Mouse (Mus musculus): ENCODE measurements around the gene Cdkn1c. TPM values are rescaled to one million over a fixed set of nuclear protein-coding genes. Genes with fewer than 3 reads are reported as not detected.

Gene Cdkn1c
- total RNA-seq, 2 experiments from 2014 or later: 35.8 to 44.2 TPM

DNA sequence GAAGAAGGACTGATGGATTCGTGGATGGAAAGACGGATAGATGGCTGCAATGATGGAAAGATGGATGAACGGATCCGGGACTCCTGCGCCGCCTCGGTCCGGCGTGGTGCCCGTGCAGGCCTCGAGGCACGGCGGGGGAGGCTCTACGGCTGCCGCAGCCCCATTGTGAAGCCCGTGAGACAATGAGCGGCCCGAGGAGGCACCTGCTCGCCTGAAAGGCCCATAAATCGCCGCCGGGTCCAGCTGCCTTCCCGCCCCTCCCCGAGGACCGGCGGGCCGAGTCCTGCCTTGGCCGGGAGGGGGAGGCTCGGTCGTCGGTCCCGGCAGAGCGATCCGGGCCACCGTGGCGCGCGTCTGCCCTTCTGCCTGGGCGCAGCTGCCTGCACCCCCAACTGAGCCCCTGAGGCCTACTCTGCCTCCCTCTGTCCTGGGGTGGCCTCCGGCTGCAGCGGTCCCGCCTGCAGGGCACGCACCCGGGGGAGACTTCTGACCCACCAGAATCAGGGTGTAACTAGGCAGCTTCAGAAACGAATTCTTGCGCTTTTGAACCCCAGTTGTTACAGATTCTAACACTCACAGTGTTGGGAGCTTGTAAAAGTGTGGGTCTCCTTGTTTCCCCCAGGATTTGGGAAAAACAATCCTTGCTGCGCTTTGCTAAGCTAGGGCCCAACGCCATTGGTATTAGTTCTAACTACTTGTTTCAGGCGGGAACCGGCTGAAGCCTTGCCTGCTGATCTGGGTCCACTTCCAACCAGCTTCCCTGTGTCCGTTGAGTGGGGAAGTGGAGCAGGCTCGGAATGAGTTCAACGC lies 15.0 kb downstream of the Cdkn1c start:
- intact Hi-C loops (cut with DNase I): no loop called here
- DNase-seq (ENCODE audit: low spot score): no peak

GRCm38 (mm10) chr7:143444955-143445648 lies 15.7 kb downstream of the Cdkn1c start:
- intact Hi-C loops (cut with DNase I): no loop called here

GRCm38 (mm10) chr7:143444580-143444954 lies 16.3 kb downstream of the Cdkn1c start:
- intact Hi-C loops (cut with DNase I): no loop called here
- no peak for DNase-seq (ENCODE audit: low spot score)

More at GRCm38 (mm10) chr7:143444955-143445648, 15.7 kb downstream of the Cdkn1c start:
- DNase-seq (ENCODE audit: low spot score): no peak

DNA sequence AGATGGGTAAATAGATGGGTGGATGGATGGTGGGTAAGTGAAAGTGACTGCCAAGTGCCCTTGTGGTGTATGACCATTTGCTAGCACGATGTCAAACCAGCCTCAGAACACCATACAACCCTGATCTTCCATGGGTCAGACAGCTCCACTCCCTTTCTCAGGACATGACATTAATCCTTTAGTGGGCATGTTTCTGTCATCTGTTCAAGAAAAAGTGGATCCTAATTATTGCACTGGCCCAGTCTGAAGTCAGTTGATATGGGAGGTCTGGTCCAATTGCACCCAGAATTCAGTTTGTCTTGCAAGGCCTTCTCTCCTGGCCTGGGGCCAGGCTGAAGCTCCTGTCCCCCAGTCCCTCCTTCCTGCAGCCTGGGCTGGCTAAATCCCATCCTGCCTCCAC lies 21.9 kb downstream of the Cdkn1c start:
- intact Hi-C loops (cut with DNase I): no loop called here
- DNase-seq (ENCODE audit: low spot score): no peak

DNA sequence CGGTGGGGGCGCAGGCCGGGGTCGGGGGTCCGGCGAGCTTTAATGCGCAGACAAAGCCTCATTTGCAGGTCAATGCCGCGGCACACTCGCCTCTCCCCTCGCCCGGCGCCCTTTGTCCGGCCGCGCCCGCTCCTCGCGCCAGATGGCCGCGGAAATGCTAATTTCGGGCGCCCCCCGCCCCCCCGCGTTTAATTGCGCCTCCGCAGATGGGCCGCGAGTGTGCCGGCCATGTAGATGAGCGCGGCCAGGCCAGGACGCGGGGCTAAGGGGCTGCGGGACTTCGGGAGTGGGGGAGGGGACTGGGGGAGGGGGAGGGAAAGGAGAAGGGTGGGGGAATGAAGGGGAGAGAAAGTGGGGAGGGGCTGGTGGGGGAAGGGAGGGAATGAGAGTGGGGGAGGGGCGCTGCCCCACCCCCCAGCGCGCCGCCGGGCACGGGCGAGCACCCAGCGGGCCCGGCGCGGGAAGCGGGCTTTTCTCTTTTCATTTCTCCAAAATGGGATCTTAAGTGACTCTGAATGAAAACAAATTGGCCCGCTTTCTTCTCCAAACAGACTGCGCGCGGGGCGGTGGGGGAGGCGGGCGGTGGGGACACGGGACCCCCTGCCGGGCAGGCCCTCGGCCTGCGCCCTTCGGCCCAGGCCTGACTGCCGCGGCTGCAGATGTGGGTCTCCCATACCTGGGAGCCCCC lies 22.8 kb downstream of the Cdkn1c start:
- DNase-seq (ENCODE audit: low spot score): no peak
- intact Hi-C loops (cut with DNase I): no loop called here

- DNase-seq (ENCODE audit: low spot score): no peak
- intact Hi-C loops (cut with DNase I): no loop called here
Observed at GRCm38 (mm10) chr7:143437231-143437893, 23.5 kb downstream of the Cdkn1c start.

DNA sequence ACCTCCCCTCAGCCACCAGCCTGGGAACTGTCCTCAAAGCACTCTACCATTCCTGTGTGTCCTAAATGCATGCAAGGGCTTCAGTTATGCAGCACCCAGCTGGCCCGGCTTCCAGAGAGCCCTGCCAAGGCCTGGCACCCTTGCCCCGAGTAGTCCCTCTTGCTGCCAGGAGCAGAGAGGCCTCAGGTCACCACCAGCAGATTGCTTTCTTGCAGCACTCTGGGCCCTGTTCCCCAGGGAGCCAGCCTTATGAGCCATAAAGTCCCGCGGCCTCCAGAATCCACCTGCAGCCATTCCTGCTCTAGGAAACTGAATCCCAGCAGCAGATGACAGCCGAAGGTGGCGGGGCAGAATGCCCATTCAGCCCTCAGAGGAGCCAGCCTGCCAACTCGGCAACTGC lies 27.5 kb downstream of the Cdkn1c start:
- peak; percentile 41 for DNase-seq (ENCODE audit: low spot score)
- intact Hi-C loops (cut with DNase I): no loop called here

DNA sequence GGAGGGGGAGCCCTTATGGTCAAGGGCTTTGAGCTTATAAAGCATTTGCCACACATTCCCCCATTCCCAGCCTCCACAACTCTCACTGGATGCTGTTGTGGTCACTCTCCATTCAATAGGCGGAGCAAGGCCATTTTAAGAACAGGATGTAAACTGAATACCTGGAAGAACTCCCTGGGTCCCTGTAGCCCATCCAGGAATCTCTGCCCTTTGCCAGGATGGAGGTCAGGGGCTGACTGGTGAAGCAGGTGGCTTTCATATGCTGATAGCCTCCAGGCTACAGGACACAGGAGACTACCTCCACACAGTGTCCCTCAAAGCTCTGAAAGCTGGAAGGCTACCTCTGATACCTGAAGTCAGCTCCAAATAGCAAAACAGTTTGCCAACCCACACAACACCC lies 28.2 kb downstream of the Cdkn1c start:
- intact Hi-C loops (cut with DNase I): no loop called here
- no peak for DNase-seq (ENCODE audit: low spot score)

GRCm38 (mm10) chr7:143428814-143429499 lies 31.9 kb downstream of the Cdkn1c start:
- intact Hi-C loops (cut with DNase I): no loop called here
- no peak for DNase-seq (ENCODE audit: low spot score)

DNA sequence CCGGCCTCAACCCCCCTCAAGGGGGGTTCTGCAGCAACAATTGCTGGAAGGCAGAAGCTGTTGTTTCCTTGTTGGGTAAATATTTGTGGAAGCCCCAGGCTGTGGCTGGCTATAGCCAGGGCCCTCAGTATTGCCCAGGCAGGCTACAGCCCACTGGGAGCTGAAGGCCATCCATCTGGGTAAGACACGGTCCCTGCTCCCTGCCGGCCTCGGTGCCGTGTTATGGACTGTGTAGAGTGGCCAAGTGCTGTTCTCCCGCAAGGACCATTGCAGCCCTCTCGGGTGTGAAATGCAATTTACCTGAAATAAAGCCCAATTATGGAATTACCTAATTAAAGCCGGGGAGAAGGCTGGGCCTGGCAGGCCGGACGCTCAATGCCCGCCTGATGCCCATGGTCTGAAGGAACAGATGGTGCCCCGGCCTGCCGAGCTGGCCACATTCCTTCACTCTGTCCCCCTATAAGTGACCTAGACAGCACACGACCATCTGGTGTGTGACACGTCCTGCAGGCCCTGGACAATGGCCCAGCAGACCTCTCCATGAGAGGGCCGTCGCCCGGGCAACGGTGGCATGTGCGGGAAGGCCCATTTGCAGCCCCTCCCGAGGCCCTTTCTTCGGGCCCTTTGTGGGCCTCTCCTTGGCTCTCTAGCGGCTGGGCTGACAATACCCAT lies 32.6 kb downstream of the Cdkn1c start:
- intact Hi-C loops (cut with DNase I): no loop called here
- no peak for DNase-seq (ENCODE audit: low spot score)

- intact Hi-C loops (cut with DNase I): no loop called here
- no peak for DNase-seq (ENCODE audit: low spot score)
Observed at GRCm38 (mm10) chr7:143419585-143420160, 41.2 kb downstream of the Cdkn1c start.

DNA sequence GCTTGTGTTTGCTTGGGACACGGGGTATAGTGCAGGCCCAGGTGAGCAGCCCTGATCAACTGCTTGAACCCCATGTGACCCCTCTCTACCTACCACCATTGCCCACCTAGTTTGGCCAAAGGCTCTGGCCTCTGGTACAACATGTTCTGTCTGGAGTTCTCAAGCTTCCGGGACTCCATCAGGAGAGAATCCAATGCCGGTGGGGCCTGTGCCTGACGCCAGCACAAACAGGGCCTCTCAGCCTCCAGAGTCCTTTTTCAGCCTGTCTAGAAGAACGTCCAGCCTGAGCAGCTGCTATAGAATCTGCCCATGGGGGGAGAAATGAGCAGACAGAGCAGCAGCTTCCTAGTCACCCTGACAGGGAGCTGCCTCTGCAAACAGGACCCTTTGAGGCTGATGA lies 43.0 kb downstream of the Cdkn1c start:
- intact Hi-C loops (cut with DNase I): no loop called here
- DNase-seq (ENCODE audit: low spot score): no peak

DNA sequence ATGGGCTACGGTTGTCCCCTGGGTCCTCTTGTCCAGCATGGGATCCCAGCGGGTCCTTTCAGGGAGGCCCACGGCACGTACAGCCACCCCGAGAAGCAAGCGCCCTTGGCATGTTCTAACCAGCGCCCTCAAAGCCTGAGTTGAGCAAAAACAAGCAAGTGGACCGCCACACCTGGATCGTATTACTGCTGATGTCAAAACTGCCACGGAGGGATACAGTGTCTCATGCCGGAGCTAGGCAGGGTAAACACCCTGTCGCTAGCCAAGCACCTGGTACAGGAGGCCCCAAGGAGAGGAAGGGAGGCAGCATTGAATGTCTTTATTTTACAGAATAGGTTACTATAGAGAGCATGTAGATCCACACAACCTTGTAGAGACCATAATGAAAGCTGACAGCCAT lies 44.4 kb downstream of the Cdkn1c start:
- no peak for DNase-seq (ENCODE audit: low spot score)
- intact Hi-C loops (cut with DNase I): no loop called here

GRCm38 (mm10) chr7:143415070-143415469 lies 45.8 kb downstream of the Cdkn1c start:
- DNase-seq (ENCODE audit: low spot score): no peak
- intact Hi-C loops (cut with DNase I): no loop called here

DNA sequence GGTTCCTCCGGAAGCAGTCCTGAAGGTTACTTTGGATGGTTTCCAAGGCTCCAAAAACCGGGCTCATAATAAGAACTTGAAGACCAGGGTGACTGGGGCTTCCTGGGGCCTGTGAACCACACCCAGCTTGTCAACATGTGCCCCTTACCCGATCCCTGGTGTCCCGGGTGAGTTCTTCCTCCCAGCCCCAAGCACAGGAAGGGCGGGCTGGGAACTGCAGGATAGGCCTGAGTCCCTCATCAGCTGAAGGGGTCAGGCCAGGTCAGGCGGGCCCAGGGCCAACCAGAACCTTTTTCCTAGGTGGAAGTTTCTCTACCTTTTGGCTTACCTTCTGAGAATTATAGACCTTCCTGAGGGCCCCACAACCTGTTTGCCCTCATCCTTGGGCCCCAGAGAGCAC lies 48.2 kb downstream of the Cdkn1c start:
- DNase-seq (ENCODE audit: low spot score): peak; percentile 55

DNA sequence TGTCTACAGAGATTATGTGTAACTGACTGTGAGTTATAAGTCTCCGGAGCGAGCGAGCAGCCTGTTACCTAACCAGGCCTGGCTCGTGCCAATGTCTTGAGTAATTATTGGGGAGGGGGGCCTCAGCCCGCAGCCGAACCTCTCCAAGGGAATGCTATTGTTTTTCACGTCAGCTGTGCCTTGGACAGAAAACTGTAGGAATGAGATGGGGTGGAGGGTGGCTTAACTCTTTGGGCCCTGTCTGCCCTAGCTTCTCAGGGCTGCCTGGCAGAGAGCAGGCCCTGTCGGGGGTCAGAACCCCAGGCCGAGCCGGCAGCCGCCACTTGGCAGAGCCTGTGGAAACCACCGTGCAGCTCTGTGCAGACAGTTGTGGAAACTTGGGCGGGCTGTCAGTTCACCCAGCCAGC lies 52.2 kb downstream of the Cdkn1c start:
- DNase-seq (ENCODE audit: low spot score): peak; percentile 67

More for the DNA sequence above, 48.2 kb downstream of the Cdkn1c start:
- intact Hi-C loops (cut with DNase I): no loop called here

More for the DNA sequence above, 52.2 kb downstream of the Cdkn1c start:
- intact Hi-C loops (cut with DNase I): loop anchor here (2.0 kb wide), 1 partner anchor 50 kb away; no protein-coding TSS in a partner anchor

Data from heart, postnatal 25 days (tissue).